Mouse (Mus musculus) mature B cell (primary cell): ENCODE data around the gene Gls.

Source experiments
- in situ Hi-C: fragments of 300-500 bp; cut with MboI; formaldehyde crosslinking; loops from 2 replicates; pipeline ENCODE4 v1.14.3; 2019

The Gls gene

DNA sequence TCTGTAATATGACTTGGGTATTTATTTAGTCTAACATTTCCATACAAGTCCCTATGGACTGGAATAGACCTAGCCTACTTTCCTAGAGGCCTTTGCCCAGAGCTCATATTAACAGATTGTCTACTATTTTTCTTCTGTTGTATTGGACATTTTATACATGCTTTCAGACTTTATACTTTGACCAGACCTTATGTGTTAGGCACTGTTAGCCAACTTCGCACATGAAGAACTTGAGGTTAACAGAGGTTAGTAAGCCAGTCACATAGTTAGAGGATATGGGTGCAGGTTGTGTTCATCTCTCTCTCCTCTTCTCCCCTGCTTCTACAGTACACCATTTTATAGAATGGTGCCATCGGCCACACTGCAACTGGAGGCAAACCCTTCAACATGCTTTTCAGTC, 75.0 kb downstream of the Gls start:
- in situ Hi-C loops, result no loop called here

DNA sequence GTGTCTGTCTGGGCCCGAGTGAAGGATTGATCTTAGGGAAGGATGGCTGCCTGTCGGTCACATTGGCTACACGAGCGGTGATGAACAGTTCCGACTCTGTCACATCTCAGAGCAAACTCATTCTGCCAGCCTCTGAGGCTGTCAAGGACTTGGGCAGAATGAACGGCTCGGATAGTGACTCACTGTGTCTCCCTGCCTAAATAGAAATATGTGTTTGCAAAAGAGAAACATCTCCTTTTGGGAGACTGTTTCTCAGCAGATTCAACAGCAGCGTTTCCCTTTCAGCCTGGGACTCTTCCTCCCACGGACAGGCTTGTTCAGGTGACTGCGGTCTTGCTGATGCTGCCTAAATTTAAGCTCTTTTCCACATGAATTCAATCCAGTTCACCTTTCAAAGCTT, 76.7 kb downstream of the Gls start:
- in situ Hi-C loops, result no loop called here

DNA sequence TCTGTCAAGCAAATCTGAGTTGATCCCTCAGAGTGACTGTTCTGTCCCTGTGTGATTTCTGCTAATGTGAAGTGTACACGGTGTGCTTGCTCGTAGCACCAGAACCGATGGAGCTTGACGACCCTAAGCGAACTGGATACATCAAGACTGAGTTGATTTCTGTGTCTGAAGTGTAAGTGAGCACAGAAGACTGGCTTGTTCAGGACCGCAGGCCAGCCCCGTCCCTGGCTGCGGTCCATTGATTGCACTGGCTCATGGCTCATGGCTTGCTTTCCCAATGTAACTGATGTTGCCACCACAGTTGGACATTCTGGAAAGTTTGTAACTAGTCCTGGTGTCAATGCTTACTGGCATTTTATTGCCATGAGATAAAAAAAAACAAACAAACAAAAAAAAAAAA, 78.1 kb downstream of the Gls start:
- in situ Hi-C loops, result no loop called here

DNA sequence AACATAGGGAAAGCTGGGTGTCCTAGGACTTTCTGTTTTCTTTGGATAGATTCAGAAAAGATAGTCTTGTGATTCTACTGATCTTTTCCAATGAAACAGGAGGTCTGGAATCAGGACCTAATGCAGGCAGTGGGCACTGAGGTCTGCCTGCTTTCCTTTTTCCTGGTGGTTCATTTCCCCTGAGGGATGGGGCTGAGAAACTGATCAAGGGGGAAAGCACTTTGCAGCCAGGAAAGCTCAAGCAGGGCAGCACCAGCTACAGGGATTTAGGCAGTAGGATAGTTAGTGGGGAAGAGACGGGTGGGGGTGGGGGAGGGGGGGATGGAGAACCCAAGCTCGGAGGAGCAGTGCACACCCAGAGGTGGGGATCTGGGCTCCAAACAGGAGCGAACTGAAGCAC, 80.1 kb downstream of the Gls start:
- in situ Hi-C loops, result no loop called here

DNA sequence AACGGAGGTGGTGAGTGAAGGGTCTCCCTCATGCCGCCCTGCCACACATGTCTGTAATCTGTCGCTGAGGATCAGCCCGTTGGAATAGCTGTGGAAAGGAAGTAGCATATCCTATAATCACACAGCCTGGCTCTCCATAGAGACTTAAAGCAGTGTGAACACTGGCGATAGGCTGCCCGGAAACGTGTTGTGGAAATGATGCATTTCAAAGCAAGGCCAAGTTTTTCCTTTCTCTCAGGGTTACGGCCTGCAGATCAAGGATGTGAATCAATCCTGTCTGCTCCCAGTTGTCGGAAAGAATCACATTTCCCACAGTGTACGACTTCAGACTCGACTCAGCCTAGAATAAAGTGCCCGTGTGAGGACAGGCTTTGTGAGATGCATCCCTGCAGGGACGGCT, 80.7 kb downstream of the Gls start:
- in situ Hi-C loops, result no loop called here

DNA sequence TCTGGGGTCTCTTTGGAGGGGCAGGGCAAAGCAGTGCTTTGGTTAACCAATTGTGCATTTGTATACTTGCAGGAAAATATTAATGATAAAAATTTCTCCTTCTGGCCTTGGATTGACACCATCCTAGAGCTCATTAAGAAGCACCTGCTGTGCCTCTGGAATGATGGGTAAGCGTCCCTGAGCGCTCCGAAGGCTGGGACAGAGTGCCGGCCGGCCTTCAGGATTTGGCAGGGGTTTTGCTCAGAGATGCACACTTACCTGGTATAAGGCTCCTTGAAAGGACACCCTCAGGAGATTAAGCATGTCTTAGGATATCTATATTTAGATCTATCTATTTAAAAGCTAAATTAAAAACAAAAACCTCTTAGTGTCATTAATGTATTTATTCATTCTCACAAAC, 81.9 kb downstream of the Gls start:
- in situ Hi-C loops, result no loop called here

DNA sequence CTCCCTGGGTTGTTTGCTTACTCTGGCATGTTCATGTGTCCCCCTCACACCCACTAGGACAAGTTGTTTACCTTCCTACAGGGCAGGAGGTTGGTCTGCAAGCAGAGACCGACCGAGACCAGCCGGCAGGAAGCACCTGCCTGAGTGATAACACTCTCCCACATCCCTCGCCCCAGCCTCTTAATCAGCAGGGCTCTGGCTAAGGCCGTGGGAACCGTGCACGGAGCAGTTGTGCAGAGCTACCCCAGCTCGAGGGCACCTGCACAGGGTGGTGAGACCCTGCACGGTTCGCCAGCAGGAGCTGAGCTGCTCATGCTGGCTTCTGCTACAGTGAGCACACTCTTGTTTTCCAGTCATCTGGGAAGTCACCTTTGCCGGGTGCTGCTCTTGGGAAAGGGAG, 82.4 kb downstream of the Gls start:
- in situ Hi-C loops, result no loop called here

DNA sequence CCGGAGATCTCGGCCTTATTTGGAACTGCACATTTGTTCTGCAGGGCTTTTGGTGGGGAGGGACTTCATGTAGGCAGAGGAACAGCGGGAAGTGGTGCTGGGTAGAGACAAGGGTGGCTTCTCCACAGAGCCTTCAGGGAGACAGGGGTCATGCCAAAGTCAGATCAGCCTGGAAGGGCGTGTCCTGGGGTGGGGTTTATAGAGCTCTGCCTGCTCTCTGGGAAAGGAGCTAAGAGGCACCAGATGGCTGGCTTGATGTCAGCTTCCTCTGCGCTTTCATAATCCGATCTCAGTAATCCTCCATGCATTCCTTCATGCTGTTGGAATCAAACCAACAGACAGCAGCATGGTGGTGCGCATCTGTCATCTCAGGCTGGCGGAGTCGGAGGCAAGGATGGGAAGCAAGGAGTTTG, 83.1 kb downstream of the Gls start:
- in situ Hi-C loops, result no loop called here

DNA sequence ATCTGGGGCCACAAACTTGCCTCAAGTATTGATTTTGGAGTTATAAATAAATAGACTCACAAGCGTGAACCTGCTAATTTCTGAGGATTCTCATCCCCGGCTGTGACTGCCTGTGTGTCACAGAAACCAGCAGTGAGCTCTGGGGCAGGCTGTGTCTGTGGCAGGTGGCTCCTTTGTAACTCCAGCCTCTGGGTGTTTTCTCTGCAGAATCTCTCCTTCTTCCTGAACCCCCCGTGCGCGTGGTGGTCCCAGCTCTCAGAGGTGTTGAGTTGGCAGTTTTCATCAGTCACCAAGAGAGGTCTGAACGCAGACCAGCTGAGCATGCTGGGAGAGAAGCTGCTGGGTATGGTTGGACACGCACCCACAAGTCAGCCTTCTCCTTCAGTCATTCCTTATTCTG, 84.3 kb downstream of the Gls start:
- in situ Hi-C loops, result no loop called here

DNA sequence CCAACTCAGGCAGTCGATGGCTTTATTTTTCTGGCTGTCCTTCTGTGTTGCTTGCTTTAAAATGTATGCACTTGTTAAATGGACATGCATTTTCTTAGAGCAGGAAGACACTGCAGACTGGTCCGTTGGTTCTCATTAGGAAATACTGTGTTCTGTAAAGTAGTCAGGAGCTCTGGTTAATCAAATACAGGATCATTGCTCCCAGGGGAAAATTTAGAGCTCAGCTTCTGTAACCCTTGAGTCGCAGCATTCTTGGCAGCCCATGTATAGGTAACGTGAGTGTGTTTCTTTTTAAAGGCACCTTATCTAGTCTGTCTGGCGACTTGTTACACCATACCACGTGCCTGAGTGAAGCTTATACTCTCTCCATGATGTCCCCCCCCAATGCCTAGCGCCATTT, 84.9 kb downstream of the Gls start:
- in situ Hi-C loops, result no loop called here

DNA sequence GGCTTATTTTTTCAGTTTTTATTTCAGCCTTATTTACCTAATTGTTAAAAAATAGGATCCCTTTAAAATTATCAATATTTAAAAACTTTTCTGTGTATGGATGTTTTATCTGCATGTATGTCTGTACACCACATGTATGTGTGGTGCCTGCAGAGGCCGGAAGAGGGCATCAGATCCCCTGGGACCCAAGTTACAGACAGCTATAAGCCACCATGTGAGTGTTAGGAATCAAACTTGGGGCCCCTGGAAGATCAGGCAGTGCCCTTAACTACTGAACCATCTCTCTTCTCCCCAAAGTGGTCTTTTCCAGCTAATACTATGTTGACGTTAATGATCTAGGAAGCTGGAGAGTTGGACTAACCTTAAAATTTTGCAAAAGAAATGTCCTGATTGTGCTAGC, 85.6 kb downstream of the Gls start:
- in situ Hi-C loops, result no loop called here

DNA sequence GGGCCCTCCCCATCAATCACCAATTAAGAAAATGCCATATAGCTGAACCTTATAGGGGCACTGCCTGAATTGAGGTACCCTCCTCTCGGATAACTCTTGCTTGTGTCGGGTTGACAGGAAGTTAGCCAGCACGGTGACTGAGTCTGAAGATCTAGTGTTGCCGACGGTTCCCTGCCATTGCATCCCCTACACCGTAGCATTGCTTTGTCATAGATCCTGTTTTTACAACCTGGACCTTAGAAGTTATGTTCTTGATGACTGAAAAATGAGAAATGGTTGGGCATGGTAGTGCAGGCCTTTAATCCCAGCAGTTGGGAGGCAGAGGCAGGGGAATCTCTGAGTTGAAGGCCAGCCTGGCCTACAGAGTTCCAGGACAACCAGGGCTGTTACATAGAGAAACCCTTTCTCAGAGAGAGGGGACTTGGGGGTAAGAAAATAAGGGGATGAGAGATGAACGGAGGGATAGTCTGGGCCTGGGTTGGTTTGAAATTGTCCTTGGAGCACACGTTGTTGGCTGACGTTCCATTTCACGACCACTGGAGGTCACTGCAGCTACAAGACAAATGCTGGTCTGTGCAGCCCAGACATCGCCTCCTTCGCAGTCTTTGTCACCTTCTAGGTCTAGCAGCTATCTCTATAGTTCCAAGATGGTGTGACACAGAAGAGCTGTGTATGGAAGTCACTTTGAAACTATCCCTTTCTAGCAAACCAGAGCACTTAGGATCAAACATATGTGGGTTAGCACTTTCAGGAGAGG, 86.6 kb downstream of the Gls start:
- in situ Hi-C loops, result no loop called here

DNA sequence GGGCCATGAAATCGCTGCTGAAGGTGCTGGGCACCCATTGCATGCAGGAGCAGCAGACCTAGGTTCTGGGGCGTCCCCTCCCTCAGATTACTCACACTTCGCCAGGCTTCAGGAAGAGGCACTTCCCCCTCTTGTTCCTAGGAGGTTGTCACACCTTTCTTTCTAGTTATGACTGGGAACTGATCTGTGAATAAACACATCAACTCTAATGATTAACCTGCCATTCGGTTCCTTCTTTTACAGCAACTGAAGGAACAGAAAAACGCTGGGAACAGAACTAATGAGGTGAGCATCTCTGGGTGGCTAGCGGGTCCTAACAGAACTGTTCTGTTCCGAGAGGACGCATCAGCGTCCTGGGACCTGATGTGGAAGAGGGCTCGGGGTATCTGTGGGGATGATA, 88.1 kb downstream of the Gls start:
- in situ Hi-C loops, result no loop called here

DNA sequence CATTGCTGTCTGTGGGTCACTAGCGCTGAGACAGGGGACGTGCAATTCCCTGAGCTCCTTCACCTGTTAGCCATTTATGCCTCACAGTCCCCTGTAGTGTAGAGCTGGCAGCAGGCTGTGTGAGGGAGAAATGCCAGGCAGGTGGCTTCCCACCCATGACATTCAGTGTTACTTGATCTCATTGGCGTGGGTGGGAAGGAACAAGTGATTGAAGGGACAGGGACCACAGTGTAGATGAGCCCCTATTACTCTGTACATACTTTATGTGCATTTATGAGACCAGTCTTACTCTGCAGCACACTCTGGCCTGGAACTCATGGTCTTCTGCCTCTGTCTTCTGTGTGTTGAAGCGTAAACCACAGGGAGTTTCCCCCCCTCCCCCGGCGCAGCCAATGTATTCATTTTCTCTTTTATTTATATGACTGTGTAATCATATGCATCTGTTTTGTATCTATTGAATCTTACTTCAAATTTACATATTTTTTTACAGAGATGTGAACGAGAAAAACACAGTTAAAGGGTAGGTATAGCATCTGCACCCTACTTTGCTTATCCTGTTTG, 89.4 kb downstream of the Gls start:
- in situ Hi-C loops, result no loop called here

DNA sequence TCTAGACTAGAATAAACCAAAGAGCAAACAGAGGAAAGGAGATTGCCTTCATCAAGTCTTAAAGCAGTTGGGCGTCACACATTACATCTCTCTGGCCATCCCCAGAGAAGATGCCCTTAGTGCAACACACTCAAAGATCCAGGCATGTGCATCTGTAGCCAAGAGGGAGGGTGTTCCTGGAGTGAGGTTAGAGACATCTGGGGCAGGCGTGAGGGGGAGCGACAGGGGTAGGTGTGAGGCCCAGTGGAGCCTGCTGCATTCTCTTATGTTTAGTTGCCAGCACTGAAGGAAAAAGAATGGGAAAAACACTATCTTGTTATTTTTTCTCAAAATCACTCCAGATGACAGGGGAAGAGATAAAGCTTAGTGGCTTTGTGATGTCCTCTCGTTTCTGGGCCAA, 89.8 kb downstream of the Gls start:
- in situ Hi-C loops, result no loop called here

DNA sequence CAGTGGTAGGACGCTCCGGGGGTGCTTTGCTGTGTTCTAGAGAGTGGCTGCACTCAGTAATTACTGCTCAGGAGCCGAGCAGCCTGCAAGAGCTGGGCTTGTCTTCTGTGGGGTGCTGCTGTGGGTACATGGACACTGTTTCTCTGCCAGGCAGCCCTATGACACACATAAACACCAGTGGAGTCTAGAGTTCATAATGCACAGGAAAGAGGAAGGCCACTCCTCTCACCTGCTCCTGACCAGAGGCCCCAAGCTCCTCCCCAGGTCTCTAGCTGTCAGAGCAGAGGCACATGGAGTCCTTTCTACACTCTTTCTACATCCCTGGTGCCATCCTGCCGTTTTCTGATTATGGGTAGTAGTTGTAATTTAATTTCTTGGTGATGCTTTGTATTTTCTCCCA, 90.9 kb downstream of the Gls start:
- in situ Hi-C loops, result no loop called here

DNA sequence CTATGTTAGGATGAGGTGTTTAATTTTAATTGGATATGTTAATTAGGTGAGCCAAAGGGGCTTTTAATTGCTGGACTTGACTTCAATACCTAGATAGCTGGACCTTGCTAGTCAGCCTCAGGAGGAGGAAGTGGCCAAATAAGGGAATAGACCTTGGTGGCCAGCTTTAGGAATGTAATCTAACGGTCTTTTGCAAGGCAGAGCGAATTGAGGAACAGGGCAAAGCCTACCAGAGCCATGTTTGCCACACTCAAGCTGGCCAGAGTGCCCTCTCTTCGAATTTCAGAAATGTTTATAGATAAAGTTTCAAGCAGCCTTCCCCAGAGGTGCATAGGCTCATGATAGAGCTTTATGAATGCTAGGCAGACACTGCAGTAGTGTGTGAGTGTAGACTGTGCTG, 91.5 kb downstream of the Gls start:
- in situ Hi-C loops, result no loop called here

DNA sequence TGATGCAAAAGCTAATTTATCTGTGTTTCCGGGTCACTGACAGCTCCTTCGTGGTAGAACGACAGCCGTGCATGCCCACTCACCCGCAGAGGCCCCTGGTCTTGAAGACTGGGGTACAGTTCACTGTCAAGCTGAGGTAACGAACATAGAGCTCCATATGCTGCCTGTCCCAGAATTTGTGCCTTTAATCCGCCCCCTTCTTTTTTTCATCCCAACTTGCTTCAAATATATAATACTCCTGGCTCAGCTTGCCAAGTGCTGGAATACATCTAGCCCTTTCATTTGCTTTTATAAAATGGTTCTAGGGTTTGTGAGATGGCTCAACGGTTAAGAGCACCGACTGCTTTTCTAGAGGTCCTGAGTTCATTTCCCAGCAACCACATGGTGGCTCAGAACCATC, 92.5 kb downstream of the Gls start:
- in situ Hi-C loops, result no loop called here

DNA sequence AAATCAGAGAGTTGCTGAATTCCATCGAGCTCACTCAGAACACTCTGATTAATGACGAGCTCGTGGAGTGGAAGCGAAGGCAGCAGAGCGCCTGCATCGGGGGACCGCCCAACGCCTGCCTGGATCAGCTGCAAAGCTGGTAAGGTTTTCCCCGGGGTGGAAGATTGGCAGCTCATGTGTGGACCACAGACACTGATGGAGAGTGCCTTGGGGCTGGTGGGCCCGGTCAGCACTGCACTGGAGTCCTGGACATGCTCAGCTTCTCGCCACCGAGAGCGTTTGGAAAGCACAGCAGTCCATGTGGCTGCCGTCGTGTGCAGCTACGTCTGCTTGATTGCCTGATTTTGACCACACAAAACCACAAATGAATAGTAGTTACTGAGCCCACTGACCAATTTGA, 95.7 kb downstream of the Gls start:
- in situ Hi-C loops, result no loop called here

DNA sequence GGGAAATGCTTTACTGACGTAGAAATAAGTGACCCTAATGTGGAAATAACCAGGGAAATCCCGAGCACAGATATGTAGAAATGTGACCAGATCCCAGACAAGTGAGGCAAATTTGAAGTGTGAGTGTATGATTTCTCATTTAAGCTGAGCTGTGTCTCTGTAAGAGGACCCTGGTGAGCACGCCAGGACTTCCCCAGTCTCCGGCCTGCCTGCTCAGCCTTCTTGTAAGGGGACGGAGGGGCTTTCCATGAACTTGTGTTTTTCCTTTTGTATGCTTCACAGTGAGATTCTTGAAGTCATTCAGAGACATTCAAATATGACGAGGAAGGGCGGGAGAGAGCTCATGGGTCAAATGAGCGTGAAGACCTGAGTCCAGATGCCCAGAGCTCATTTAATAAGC, 99.8 kb downstream of the Gls start:
- in situ Hi-C loops, result no loop called here

DNA sequence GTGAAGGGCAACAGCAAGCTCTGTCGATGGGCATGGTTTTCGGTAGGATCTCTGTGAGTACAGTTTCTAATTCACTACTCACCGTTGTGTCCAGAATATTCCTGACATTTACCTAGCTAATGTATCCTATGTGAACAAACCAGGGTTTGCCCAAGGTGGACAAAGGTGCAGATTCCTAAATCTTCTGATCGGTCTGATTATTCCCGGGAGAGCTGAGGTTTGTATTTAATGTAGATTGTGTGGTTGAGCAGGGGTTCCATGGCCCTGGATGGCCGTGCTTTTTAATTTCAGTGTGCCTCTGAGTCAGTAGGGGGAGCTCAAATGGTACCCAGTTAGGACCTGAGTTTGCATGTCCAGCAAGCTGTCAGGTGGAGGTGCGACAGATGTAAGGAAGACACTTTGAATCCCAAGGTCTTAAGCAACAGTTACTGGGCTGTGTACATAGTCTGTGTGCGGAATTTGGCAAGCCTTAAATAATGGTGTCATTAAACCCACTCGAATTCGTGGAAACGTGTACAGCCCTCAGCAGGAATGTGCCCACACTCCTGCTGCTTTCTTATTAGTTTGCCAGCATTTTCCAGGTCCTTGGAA, 101.2 kb downstream of the Gls start:
- in situ Hi-C loops, result no loop called here

DNA sequence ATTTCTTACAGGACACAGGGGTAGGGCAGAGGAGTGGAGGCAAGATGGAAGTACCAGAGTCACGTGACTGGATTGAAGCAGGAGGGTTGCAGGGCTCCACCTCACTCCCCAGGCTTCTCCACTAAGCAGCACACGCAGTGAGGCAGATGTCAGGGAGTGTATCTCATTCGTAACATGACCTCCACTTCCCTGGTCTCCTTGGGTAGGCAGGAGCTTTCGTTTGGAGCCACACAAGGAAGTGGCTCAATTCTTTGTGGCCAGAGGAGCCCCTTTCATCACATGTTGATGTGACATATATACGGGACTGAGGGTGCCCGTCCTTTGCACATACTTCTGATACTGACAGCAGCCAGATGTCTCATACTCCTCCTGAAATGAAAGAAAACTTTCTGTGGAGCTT, 103.2 kb downstream of the Gls start:
- in situ Hi-C loops, result no loop called here

DNA sequence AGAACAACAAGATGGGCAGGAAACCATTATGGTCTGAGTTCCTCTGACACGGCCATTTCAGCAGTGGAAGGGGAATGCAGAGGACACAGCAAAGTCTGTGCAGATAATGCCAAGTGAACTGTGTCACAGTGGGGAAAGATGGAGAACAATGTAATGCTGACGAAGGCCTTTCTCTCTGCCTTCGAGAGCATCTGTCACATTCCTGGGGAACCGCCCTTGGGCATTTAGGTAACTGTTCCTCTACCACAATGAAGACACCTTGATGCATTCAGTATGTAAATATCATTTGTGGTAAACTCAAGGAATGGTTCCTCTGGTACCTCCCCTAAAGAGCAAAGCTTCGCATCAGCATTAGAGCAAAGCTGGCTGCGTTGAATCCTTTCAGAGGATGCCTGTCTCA, 105.7 kb downstream of the Gls start:
- in situ Hi-C loops, result no loop called here

DNA sequence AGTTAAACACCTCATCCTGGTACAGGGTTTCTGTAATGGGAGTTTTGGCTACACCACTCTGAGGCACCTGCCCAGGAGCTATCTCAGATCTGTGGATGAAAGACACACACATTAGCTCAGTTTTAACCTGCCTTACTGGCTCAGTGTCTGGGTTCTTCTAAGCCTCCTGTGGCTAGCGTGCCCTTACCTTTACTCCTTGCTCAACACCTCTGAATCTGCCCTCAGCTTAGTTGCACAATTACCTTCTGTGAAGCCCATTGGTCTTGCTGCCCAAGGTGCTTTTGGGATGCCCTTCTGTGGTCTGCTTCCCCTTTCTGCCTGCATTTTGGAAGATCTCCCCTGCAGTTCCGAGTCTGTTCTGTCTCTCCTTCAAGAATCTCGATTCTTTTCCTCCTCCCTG, 108.2 kb downstream of the Gls start:
- in situ Hi-C loops, result no loop called here
